Mouse (Mus musculus): Measurements from ENCODE around the gene Nuak1.

Gene Nuak1

GRCm38 (mm10) chr10:84446661-84447060 lies 6.3 kb upstream of the Nuak1 start:
- DNase-seq = no peak

DNA sequence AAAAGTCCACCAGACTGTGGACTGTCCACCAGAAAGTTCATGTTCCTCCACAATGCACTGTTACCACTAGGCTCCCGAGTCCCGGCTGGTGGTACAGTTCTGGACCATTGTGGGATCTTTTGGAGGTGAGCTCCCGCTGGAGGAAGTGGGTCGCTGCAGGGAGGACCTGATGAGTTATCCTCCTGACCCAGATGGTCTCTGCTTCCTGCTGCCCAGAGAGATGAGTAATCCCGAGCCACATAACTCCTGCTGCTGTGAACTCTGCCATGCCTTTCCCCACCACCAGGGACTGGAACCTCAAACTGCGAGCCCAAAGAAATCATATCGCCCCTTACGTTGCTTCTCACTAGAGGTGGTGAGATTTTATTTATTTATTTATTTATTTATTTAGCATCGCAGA lies 4.0 kb upstream of the Nuak1 start:
- DNase-seq = peak; percentile 51

DNA sequence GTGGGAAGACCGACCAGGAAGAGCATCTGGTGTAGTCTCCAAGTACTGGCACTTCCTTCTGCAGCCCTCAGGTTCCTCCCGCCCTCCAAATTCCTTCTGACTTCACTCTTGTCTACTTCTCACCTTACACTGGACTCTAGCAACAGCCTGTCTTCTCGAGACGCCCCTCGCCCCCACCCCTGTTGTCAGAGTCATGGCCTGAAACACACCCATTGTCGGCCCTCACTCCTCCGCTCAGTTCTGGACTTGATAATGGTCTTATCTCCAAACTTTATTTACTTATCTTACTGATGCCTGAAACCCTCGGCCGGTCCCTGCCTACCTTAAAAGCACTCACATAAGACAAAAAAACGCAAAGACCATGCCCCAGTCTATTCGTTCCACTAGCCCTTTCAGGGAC lies 1.4 kb upstream of the Nuak1 start:
- DNase-seq = no peak

- DNase-seq = no peak
These were observed 1.0 kb upstream of the Nuak1 start for GRCm38 (mm10) chr10:84441434-84441785.

DNA sequence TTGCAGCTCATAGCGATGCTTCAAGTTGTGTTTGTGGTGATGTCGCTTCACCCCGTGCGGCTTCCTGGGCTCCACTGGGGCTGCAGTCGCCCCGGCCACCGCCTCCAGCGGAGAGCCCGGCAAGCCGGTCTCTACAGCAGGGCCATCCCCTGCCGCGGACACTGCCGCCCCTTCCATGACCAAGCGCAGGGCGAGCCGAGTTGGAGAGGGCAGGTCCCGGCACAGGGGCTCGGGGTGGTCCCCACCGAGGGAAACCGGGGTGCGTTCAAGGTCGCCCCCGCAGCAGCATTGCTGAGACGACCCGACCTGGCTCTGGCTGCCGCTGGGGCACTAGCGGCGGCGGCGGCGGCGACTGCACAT lies 236 bp downstream of the Nuak1 start:
- no peak for DNase-seq

GRCm38 (mm10) chr10:84439228-84439596 lies 1.2 kb downstream of the Nuak1 start:
- DNase-seq = no peak

- DNase-seq = no peak
These were observed 1.8 kb downstream of the Nuak1 start for GRCm38 (mm10) chr10:84438466-84439227.

- peak; percentile 96 for DNase-seq
These were observed 2.4 kb downstream of the Nuak1 start for GRCm38 (mm10) chr10:84438049-84438422.

DNA sequence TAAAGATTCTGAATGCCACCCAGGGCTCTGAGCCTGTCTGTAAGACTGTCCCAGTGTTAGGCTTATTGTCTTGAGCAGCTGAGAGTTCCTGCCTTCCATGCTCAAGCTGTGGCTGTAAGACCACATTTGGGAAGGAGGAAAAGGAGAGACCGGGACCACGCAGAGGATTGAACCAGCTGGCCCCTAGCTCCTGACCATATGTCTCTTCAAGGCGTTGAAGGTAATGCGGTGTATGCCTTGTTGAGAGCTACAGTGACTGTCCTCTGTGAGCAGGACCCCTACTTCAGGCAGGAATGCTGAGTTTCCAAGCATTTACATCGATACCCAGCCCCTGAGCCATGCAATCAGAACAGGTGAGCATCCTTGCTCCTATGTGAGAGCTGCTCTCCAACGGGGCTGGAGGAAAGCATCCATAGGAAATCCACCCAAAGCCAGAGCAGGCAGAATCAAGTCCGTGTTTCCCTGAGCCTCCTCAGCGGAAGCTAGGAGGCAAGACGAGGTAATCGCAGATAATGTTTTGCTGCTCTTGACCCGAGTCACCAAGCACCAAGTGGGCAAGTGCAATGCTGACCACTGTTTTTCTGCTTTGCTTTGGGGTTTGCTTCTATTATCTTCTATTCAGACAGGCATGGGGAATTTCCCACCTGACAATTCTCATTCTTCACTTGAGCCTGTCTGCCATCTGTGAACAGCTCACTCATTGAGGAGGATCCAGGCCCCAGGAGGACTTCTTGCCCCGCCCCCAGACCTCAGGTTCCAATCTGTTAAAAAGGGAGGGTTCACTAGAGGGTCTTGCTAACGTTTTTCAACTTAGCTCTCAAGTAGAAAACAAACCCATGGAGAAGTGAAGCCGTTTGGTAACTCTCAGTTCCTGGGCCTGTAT lies 3.0 kb downstream of the Nuak1 start:
- no peak for DNase-seq

- DNase-seq = peak; percentile 66
These were observed 4.5 kb downstream of the Nuak1 start for GRCm38 (mm10) chr10:84435930-84436329.

GRCm38 (mm10) chr10:84433193-84433801 lies 7.1 kb downstream of the Nuak1 start:
- no peak for DNase-seq

DNA sequence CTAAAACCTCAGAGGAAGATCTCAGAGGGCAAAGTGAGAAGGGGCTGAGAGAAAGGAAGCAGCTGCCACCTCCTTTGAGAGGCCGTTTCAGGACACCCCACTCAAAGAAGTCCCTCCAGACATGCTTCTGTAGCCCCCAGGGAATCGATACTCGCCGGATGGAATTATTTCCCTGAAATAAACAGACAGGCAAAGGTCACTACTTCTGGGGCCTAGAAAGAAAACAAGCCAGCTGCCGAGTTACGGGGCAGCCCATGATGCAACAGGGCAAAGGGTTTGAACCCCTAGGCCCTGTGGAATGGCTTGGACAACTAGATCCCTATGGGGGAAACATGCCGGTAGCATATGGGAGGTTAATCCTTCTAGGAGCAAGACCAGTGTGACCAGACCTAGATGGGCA lies 16.0 kb downstream of the Nuak1 start:
- DNase-seq = no peak

- DNase-seq = no peak
These were observed 16.5 kb downstream of the Nuak1 start for GRCm38 (mm10) chr10:84423903-84424302.

GRCm38 (mm10) chr10:84420589-84420988 lies 19.8 kb downstream of the Nuak1 start:
- no peak for DNase-seq

DNA sequence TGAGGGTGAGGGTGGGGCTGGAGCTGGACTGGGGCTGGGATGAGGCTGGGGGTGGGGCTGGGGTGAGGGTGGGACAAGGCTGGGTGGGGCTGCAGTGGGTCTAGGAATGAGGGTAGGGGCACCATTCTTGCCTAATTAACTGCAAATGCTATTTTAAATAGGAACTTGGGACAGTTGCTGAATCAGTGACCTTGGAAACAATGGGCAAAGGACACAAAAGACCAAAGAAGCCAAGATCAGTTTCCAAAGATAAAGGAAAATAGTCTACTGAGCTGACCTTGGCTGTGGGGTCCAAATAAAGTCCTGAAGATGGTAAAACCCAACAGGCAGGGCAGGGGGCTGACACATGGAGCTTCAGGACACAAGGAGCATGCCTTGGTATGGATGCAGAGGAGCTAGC lies 22.0 kb downstream of the Nuak1 start:
- DNase-seq = no peak

GRCm38 (mm10) chr10:84416752-84417151 lies 23.6 kb downstream of the Nuak1 start:
- DNase-seq = no peak

DNA sequence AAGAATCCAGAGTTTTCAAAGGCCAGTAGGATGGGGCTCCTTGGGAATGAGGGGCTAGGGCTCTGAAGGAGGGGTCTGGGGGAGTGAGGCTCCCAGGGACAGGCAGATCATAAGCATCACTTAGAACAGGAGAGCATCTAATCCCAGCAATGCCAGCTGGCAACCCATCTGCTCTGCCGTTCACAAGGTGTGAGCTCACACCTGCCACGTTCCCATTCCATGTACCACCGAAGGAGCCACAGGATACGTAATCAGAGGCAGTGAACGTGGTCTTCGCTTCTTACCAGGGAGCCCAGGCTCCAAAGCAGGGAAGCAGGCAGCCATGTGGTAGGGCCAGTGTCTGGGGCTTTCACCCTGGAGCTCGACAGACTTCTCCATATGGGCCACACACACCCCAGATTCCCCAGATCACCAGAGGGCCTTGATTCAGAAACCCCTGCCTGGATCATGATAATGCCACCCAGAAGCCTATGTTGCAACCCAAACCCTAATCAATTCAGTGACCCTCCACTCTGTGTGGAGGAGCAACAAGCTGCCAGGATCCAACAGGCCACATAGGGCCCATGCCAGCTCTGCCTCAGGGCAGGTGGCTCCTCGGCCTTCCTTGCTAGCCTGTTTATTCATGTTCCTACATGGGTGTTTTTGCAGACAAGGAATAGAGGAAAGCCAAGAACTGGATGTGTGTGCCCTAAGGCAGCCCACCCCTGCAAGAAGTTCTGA lies 25.3 kb downstream of the Nuak1 start:
- no peak for DNase-seq

GRCm38 (mm10) chr10:84413310-84413709 lies 27.1 kb downstream of the Nuak1 start:
- DNase-seq = peak; percentile 40

DNA sequence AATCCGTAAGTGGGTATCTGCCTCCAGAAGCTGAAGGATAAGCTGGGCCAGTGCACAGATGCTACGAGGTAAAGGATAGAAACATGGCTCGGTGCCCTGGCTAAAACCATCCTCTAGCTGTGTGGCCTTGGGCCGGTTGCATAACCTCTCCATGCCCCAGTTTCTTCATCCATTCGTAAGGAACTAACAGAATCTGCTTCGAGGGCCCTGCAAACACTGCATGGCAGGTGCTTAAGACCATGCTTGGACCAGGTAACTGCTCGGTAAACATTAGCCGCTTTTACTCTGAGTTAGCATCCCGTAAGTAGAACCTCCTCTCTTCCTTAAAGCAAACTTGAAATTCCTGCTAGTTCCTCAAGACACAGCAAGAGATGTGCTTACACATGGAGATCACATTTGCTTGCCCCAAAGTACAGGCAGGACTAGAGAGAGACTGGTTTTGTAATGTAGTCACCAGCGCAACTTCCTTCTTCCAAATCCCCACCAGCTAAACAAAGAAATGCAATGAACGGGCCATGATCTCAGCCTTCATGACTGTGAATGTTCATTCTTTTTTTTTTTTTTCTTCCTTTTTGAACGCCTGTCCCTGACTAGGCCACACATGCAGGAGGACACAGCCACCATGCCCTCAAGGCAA lies 28.0 kb downstream of the Nuak1 start:
- DNase-seq = no peak

GRCm38 (mm10) chr10:84411122-84412105 lies 29.0 kb downstream of the Nuak1 start:
- DNase-seq = no peak

GRCm38 (mm10) chr10:84408965-84409660 lies 31.3 kb downstream of the Nuak1 start:
- no peak for DNase-seq
